Mouse (Mus musculus): ENCODE data around the gene Tmem44. TPM values are rescaled to one million over a fixed set of nuclear protein-coding genes. Genes with fewer than 3 reads are reported as not detected.

Gene Tmem44
- polyA plus RNA-seq, 1 experiment from 2014 or later: not detected

- Histone ChIP-seq H3K4me3 (ENCODE audit: inconsistent target) (no peak overlapping the region), H3K27ac (no peak overlapping the region), H3K79me2 (ENCODE audit: inconsistent target) (no peaks in the 10 kb centered on the region), H3K36me3 (ENCODE audit: inconsistent target) (peaks cover 93% of the 10 kb centered on the region)
- WGBS (ENCODE audit: missing documents): 86% methylated on average over 4 of the region's 4 CpGs
Measured at GRCm38 (mm10) chr16:30572239-30572638, 21.6 kb upstream of the Tmem44 start.

GRCm38 (mm10) chr16:30571378-30571777, 20.7 kb upstream of the Tmem44 start:
- H3K4me3 ChIP-seq (ENCODE audit: inconsistent target): no peak overlapping the region
- 69% methylated on average over 5 of the region's 5 CpGs for WGBS (ENCODE audit: missing documents)

GRCm38 (mm10) chr16:30570173-30570572, 19.5 kb upstream of the Tmem44 start:
- Histone ChIP-seq H3K4me3 (ENCODE audit: inconsistent target) (no peak overlapping the region), H3K27ac (no peak overlapping the region), H3K79me2 (ENCODE audit: inconsistent target) (no peaks in the 10 kb centered on the region), H3K36me3 (ENCODE audit: inconsistent target) (peaks cover 93% of the 10 kb centered on the region)
- WGBS (ENCODE audit: missing documents): 95% methylated on average over 3 of the region's 4 CpGs

More at GRCm38 (mm10) chr16:30571378-30571777, 20.7 kb upstream of the Tmem44 start:
- Histone ChIP-seq H3K36me3 (ENCODE audit: inconsistent target) (peaks cover 93% of the 10 kb centered on the region), H3K79me2 (ENCODE audit: inconsistent target) (no peaks in the 10 kb centered on the region), H3K27ac (no peak overlapping the region)

- no peak overlapping the region for H3K27ac ChIP-seq
- peaks cover 90% of the 10 kb centered on the region for H3K36me3 ChIP-seq (ENCODE audit: inconsistent target)
- H3K79me2 ChIP-seq (ENCODE audit: inconsistent target): no peaks in the 10 kb centered on the region
- no peak overlapping the region for H3K4me3 ChIP-seq (ENCODE audit: inconsistent target)
- 94% methylated on average over 6 of the region's 6 CpGs for WGBS (ENCODE audit: missing documents)
Measured at GRCm38 (mm10) chr16:30565631-30566030, 15.0 kb upstream of the Tmem44 start.

- WGBS (ENCODE audit: missing documents): 98% methylated on average over 4 of the region's 4 CpGs
- no peak overlapping the region for H3K4me3 ChIP-seq (ENCODE audit: inconsistent target)
- H3K79me2 ChIP-seq (ENCODE audit: inconsistent target): no peaks in the 10 kb centered on the region
- no peak overlapping the region for H3K27ac ChIP-seq
- H3K36me3 ChIP-seq (ENCODE audit: inconsistent target): peaks cover 62% of the 10 kb centered on the region
Measured at GRCm38 (mm10) chr16:30560601-30561000, 10.0 kb upstream of the Tmem44 start.

GRCm38 (mm10) chr16:30559312-30559992, 8.8 kb upstream of the Tmem44 start:
- H3K79me2 ChIP-seq (ENCODE audit: inconsistent target): no peaks in the 10 kb centered on the region
- WGBS (ENCODE audit: missing documents): 89% methylated on average over 5 of the region's 5 CpGs

GRCm38 (mm10) chr16:30554109-30554508, 3.5 kb upstream of the Tmem44 start:
- H3K79me2 ChIP-seq (ENCODE audit: inconsistent target): no peaks in the 10 kb centered on the region
- no peak overlapping the region for H3K27ac ChIP-seq
- 0 out of 2 replicates have a peak, but pooled peaks cover under 1% of the 10 kb centered on the region for H3K36me3 ChIP-seq (ENCODE audit: inconsistent target)
- no peak overlapping the region for H3K4me3 ChIP-seq (ENCODE audit: inconsistent target)
- WGBS (ENCODE audit: missing documents): 95% methylated on average over 8 of the region's 8 CpGs

More at GRCm38 (mm10) chr16:30559312-30559992, 8.8 kb upstream of the Tmem44 start:
- peaks cover 50% of the 10 kb centered on the region for H3K36me3 ChIP-seq (ENCODE audit: inconsistent target)
- no peak overlapping the region for H3K4me3 ChIP-seq (ENCODE audit: inconsistent target)
- no peak overlapping the region for H3K27ac ChIP-seq

GRCm38 (mm10) chr16:30552621-30553338, 2.1 kb upstream of the Tmem44 start:
- H3K27ac ChIP-seq: no peak overlapping the region
- no peak overlapping the region for H3K4me3 ChIP-seq (ENCODE audit: inconsistent target)
- 42% methylated on average over 11 of the region's 11 CpGs for WGBS (ENCODE audit: missing documents)
- no peaks in the 10 kb centered on the region for H3K36me3 ChIP-seq (ENCODE audit: inconsistent target)
- no peaks in the 10 kb centered on the region for H3K79me2 ChIP-seq (ENCODE audit: inconsistent target)

GRCm38 (mm10) chr16:30549966-30550747, 485 bp downstream of the Tmem44 start:
- H3K79me2 ChIP-seq (ENCODE audit: inconsistent target): no peaks in the 10 kb centered on the region
- H3K27ac ChIP-seq: no peak overlapping the region
- WGBS (ENCODE audit: missing documents): under 1% methylated on average over 56 of the region's 63 CpGs
- no peak overlapping the region; the same call in 1 of the 2 replicates for H3K4me3 ChIP-seq (ENCODE audit: inconsistent target)
- no peaks in the 10 kb centered on the region for H3K36me3 ChIP-seq (ENCODE audit: inconsistent target)

- WGBS (ENCODE audit: missing documents): 90% methylated on average over 7 of the region's 7 CpGs
- Histone ChIP-seq H3K36me3 (ENCODE audit: inconsistent target) (no peaks in the 10 kb centered on the region), H3K4me3 (ENCODE audit: inconsistent target) (no peak overlapping the region), H3K27ac (no peak overlapping the region), H3K79me2 (ENCODE audit: inconsistent target) (no peaks in the 10 kb centered on the region)
Measured at GRCm38 (mm10) chr16:30549516-30549915, 1.1 kb downstream of the Tmem44 start.

- no peaks in the 10 kb centered on the region for H3K36me3 ChIP-seq (ENCODE audit: inconsistent target)
- H3K79me2 ChIP-seq (ENCODE audit: inconsistent target): no peaks in the 10 kb centered on the region
- no peak overlapping the region for H3K4me3 ChIP-seq (ENCODE audit: inconsistent target)
- 96% methylated on average over 5 of the region's 5 CpGs for WGBS (ENCODE audit: missing documents)
- no peak overlapping the region for H3K27ac ChIP-seq
Measured at GRCm38 (mm10) chr16:30548291-30548690, 2.4 kb downstream of the Tmem44 start.

GRCm38 (mm10) chr16:30544693-30545092, 5.9 kb downstream of the Tmem44 start:
- H3K79me2 ChIP-seq (ENCODE audit: inconsistent target): no peaks in the 10 kb centered on the region
- WGBS (ENCODE audit: missing documents): 81% methylated on average over 3 of the region's 4 CpGs
- no peak overlapping the region for H3K27ac ChIP-seq
- H3K4me3 ChIP-seq (ENCODE audit: inconsistent target): no peak overlapping the region
- no peaks in the 10 kb centered on the region for H3K36me3 ChIP-seq (ENCODE audit: inconsistent target)

GRCm38 (mm10) chr16:30543386-30543785, 7.3 kb downstream of the Tmem44 start:
- Histone ChIP-seq H3K36me3 (ENCODE audit: inconsistent target) (no peaks in the 10 kb centered on the region), H3K79me2 (ENCODE audit: inconsistent target) (no peaks in the 10 kb centered on the region), H3K27ac (no peak overlapping the region), H3K4me3 (ENCODE audit: inconsistent target) (no peak overlapping the region)
- WGBS (ENCODE audit: missing documents): 100% methylated on average over 8 of the region's 9 CpGs

- Histone ChIP-seq H3K36me3 (ENCODE audit: inconsistent target) (no peaks in the 10 kb centered on the region), H3K27ac (no peak overlapping the region), H3K4me3 (ENCODE audit: inconsistent target) (no peak overlapping the region), H3K79me2 (ENCODE audit: inconsistent target) (no peaks in the 10 kb centered on the region)
- WGBS (ENCODE audit: missing documents): 81% methylated on average over 6 of the region's 6 CpGs
Measured at GRCm38 (mm10) chr16:30542826-30543225, 7.8 kb downstream of the Tmem44 start.
